Mouse (Mus musculus): ENCODE measurements around the gene Cbarp. TPM values are rescaled to one million over a fixed set of nuclear protein-coding genes. Genes with fewer than 3 reads are reported as not detected.
A peak's percentile ranks its signal among the peaks of the same experiment; 100 is the strongest.

Cbarp gene
- polyA plus RNA-seq, 1 experiment from 2014 or later: 30.0 TPM

- no peak for TF ChIP-seq CTCF (IDR thresholded peaks at IDR 0.05)
- DNase-seq (ENCODE audit: low read depth, low spot score): peak; percentile 76
- ATAC-seq: no peak
- in situ Hi-C loops (cut with MboI; ENCODE audit: low pct_unique_long_range_greater_than_20kb): no loop called here
- CTCF ChIA-PET: interaction anchor here (3.5 to 4.4 kb wide), 2 partner anchors 10 to 19 kb away, joined by 58 to 69 read pairs; no protein-coding TSS in a partner anchor
- POLR2A ChIA-PET: interaction anchor here (0.6 to 11.6 kb wide), 2 partner anchors 14 to 172 kb away, joined by 3 to 191 read pairs; partner anchors contain the start of gene Midn
- no peaks in the 10 kb centered on the region for H3K27me3 ChIP-seq
Measured at GRCm38 (mm10) chr10:80163721-80164120, 23.1 kb upstream of the Cbarp start.

GRCm38 (mm10) chr10:80162716-80163299 lies 22.2 kb upstream of the Cbarp start:
- TF ChIP-seq CTCF (IDR thresholded peaks at IDR 0.05): no peak
- in situ Hi-C loops (cut with MboI; ENCODE audit: low pct_unique_long_range_greater_than_20kb): no loop called here
- ChIA-PET CTCF (no interaction called here), POLR2A (interaction anchor here (11.6 kb wide), 1 partner anchor 13 kb away, joined by 191 read pairs; the partner anchor contains the start of gene Midn)
- ATAC-seq (no peak), DNase-seq (ENCODE audit: low read depth, low spot score) (no peak)
- no peaks in the 10 kb centered on the region for H3K27me3 ChIP-seq

- ATAC-seq (no peak), DNase-seq (ENCODE audit: low read depth, low spot score) (no peak)
- in situ Hi-C loops (cut with MboI; ENCODE audit: low pct_unique_long_range_greater_than_20kb): no loop called here
- H3K27me3 ChIP-seq: no peaks in the 10 kb centered on the region
- ChIA-PET POLR2A (interaction anchor here (0.6 to 11.6 kb wide), 2 partner anchors 12 to 216 kb away, joined by 3 to 191 read pairs; partner anchors contain the start of gene Midn), CTCF (interaction anchor here (1.1 to 1.7 kb wide), 2 partner anchors 9 to 21 kb away, joined by 3 to 6 read pairs; partner anchors contain the start of gene Cbarp)
- no peak for TF ChIP-seq CTCF (IDR thresholded peaks at IDR 0.05)
Measured at GRCm38 (mm10) chr10:80162243-80162608, 21.6 kb upstream of the Cbarp start.

- ATAC-seq: peak; percentile 3
Measured at GRCm38 (mm10) chr10:80161522-80162242, 21.0 kb upstream of the Cbarp start.

GRCm38 (mm10) chr10:80160455-80161371 lies 20.1 kb upstream of the Cbarp start:
- ATAC-seq: peak; percentile 24
- in situ Hi-C loops (cut with MboI; ENCODE audit: low pct_unique_long_range_greater_than_20kb): no loop called here
- CTCF ChIA-PET: interaction anchor here (1.0 to 1.7 kb wide), 4 partner anchors 8 to 99 kb away, joined by 3 to 6 read pairs (median 3); partner anchors contain the start of gene Cbarp
- H3K27me3 ChIP-seq: no peaks in the 10 kb centered on the region
- POLR2A ChIA-PET: interaction anchor here (11.6 kb wide), 1 partner anchor 11 kb away, joined by 191 read pairs; the partner anchor contains the start of gene Midn
- TF ChIP-seq CTCF (IDR thresholded peaks at IDR 0.05): no peak
- DNase-seq (ENCODE audit: low read depth, low spot score): peak; percentile 96

More at GRCm38 (mm10) chr10:80161522-80162242, 21.0 kb upstream of the Cbarp start:
- in situ Hi-C loops (cut with MboI; ENCODE audit: low pct_unique_long_range_greater_than_20kb): no loop called here
- ChIA-PET POLR2A (interaction anchor here (0.6 to 11.6 kb wide), 2 partner anchors 12 to 215 kb away, joined by 3 to 191 read pairs; partner anchors contain the start of gene Midn), CTCF (interaction anchor here (1.1 to 1.7 kb wide), 2 partner anchors 8 to 21 kb away, joined by 3 to 6 read pairs; partner anchors contain the start of gene Cbarp)
- DNase-seq (ENCODE audit: low read depth, low spot score): peak; percentile 77
- no peak for TF ChIP-seq CTCF (IDR thresholded peaks at IDR 0.05)
- no peaks in the 10 kb centered on the region for H3K27me3 ChIP-seq

GRCm38 (mm10) chr10:80159561-80160454 lies 19.2 kb upstream of the Cbarp start:
- ATAC-seq (peak; percentile 44), DNase-seq (ENCODE audit: low read depth, low spot score) (peak; percentile 97)
- ChIA-PET POLR2A (interaction anchor here (11.6 kb wide), 1 partner anchor 10 kb away, joined by 191 read pairs; the partner anchor contains the start of gene Midn), CTCF (interaction anchor here (1.0 to 1.4 kb wide), 3 partner anchors 9 to 98 kb away, joined by 3 to 5 read pairs (median 3); no protein-coding TSS in a partner anchor)
- no peak for TF ChIP-seq CTCF (IDR thresholded peaks at IDR 0.05)
- in situ Hi-C loops (cut with MboI; ENCODE audit: low pct_unique_long_range_greater_than_20kb): no loop called here
- H3K27me3 ChIP-seq: no peaks in the 10 kb centered on the region

- no peak for TF ChIP-seq CTCF (IDR thresholded peaks at IDR 0.05)
- POLR2A ChIA-PET: interaction anchor here (1.1 to 11.6 kb wide), 2 partner anchors 9 kb away, joined by 3 to 191 read pairs; partner anchors contain the start of gene Midn
- in situ Hi-C loops (cut with MboI; ENCODE audit: low pct_unique_long_range_greater_than_20kb): no loop called here
- no peaks in the 10 kb centered on the region for H3K27me3 ChIP-seq
- CTCF ChIA-PET: interaction anchor here (1.4 kb wide), 1 partner anchor 14 kb away, joined by 5 read pairs; no protein-coding TSS in a partner anchor
- ATAC-seq: no peak
- DNase-seq (ENCODE audit: low read depth, low spot score): no peak
Measured at GRCm38 (mm10) chr10:80159021-80159560, 18.5 kb upstream of the Cbarp start.

GRCm38 (mm10) chr10:80158307-80158986 lies 17.8 kb upstream of the Cbarp start:
- H3K27me3 ChIP-seq: no peaks in the 10 kb centered on the region
- no peak for ATAC-seq
- no peak for TF ChIP-seq CTCF (IDR thresholded peaks at IDR 0.05)
- CTCF ChIA-PET: interaction anchor here (1.4 kb wide), 1 partner anchor 13 kb away, joined by 5 read pairs; no protein-coding TSS in a partner anchor
- in situ Hi-C loops (cut with MboI; ENCODE audit: low pct_unique_long_range_greater_than_20kb): no loop called here
- no peak for DNase-seq (ENCODE audit: low read depth, low spot score)
- POLR2A ChIA-PET: interaction anchor here (0.6 to 11.6 kb wide), 4 partner anchors 8 to 233 kb away, joined by 3 to 191 read pairs (median 4); partner anchors contain the start of gene Midn
